Mouse (Mus musculus) gastrocnemius, postnatal 10 days (tissue): ENCODE measurements at regions not wholly inside any gene's neighbourhood (a gene's known extent, or its start where the extent isn't known, plus 50 kb on each side); places are given as distances from the start of the nearest gene placed in this dataset.

Experiments used
- DNase-seq: peaks from one replicate; pipeline ENCODE4 v3.0.0; 2021; ENCODE audit warnings: mixed read lengths

- DNase-seq = no peak
Observed at GRCm38 (mm10) chr4:131373172-131373571, 429.0 kb downstream of the Matn1 start.

- no peak for DNase-seq
Observed at GRCm38 (mm10) chr4:131374527-131375290, 430.5 kb downstream of the Matn1 start.

GRCm38 (mm10) chr4:131381063-131381462 is 436.9 kb downstream of the Matn1 start:
- DNase-seq = no peak

- DNase-seq = no peak
Observed at GRCm38 (mm10) chr4:131381529-131381928, 437.3 kb downstream of the Matn1 start.

- no peak for DNase-seq
Observed at GRCm38 (mm10) chr4:131383862-131384261, 439.7 kb downstream of the Matn1 start.

- no peak for DNase-seq
Observed at GRCm38 (mm10) chr4:131386961-131387360, 442.8 kb downstream of the Matn1 start.

- no peak for DNase-seq
Observed at GRCm38 (mm10) chr4:131391119-131391923, 446.8 kb downstream of the Ptpru start.

- no peak for DNase-seq
Observed at GRCm38 (mm10) chr4:131391924-131392297, 446.2 kb downstream of the Ptpru start.

GRCm38 (mm10) chr4:131392478-131392877 is 445.6 kb downstream of the Ptpru start:
- DNase-seq = no peak

GRCm38 (mm10) chr4:131396226-131396840 is 441.8 kb downstream of the Ptpru start:
- no peak for DNase-seq

GRCm38 (mm10) chr4:131397161-131397560 is 440.9 kb downstream of the Ptpru start:
- DNase-seq = no peak

- peak; percentile 63 for DNase-seq
Observed at GRCm38 (mm10) chr4:131400756-131401155, 437.3 kb downstream of the Ptpru start.

GRCm38 (mm10) chr4:131401255-131401654 is 436.8 kb downstream of the Ptpru start:
- no peak for DNase-seq

- no peak for DNase-seq
Observed at GRCm38 (mm10) chr4:131405376-131406017, 432.6 kb downstream of the Ptpru start.

- no peak for DNase-seq
Observed at GRCm38 (mm10) chr4:131407464-131407863, 430.6 kb downstream of the Ptpru start.

GRCm38 (mm10) chr4:131408644-131409043 is 429.4 kb downstream of the Ptpru start:
- DNase-seq = no peak

- DNase-seq = peak; percentile 70
Observed at GRCm38 (mm10) chr4:131409805-131410204, 428.3 kb downstream of the Ptpru start.

- no peak for DNase-seq
Observed at GRCm38 (mm10) chr4:131411936-131412335, 426.2 kb downstream of the Ptpru start.

GRCm38 (mm10) chr4:131413380-131413779 is 424.7 kb downstream of the Ptpru start:
- no peak for DNase-seq

- no peak for DNase-seq
Observed at GRCm38 (mm10) chr4:131415453-131415852, 422.6 kb downstream of the Ptpru start.

GRCm38 (mm10) chr4:131416209-131416608 is 421.9 kb downstream of the Ptpru start:
- no peak for DNase-seq

GRCm38 (mm10) chr4:131417159-131417748 is 420.8 kb downstream of the Ptpru start:
- DNase-seq = no peak
